Mouse (Mus musculus): Measurements from ENCODE around the gene Arl15.

Arl15 gene

DNA sequence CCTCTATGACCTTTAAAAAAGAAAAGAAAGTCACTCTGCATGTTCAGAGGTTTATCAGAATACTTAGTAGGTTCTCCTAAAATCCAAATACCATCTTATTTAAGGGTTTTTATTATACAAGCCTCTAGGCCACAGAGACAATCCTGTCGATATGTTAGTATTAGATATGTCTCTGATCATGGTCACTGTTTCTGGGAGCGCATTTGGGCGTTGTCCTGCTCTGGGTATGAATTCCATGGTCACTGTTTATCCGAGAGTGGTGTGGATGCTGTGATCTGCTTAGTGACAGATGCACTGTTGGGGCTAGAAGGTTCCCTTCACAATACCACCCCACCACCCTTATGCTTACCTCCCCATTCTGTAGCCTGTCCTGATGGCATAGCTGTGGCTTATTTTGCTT lies 320.8 kb downstream of the Arl15 start:
- no peak for DNase-seq

GRCm38 (mm10) chr13:114118104-114118830 lies 324.0 kb downstream of the Arl15 start:
- no peak for DNase-seq

DNA sequence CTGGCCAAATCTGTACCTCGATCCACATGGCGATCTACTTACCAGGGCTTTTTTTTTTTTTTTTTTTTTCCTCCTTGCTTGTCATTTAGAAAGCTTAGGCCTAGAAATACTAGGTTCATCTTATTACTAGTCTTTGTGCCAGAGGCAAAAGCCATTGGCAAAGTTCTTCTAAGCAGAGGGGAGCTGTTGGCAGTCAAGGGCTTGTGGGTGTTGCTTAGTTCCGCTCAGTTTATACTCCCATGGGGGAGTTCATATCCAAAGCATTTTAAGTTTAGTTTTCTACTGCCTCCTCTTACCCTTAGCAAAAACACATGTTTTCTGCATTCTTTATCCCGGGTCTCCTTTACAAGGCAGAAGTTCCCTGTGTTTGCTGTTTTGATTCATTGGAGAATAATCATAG lies 325.5 kb downstream of the Arl15 start:
- DNase-seq: no peak

DNA sequence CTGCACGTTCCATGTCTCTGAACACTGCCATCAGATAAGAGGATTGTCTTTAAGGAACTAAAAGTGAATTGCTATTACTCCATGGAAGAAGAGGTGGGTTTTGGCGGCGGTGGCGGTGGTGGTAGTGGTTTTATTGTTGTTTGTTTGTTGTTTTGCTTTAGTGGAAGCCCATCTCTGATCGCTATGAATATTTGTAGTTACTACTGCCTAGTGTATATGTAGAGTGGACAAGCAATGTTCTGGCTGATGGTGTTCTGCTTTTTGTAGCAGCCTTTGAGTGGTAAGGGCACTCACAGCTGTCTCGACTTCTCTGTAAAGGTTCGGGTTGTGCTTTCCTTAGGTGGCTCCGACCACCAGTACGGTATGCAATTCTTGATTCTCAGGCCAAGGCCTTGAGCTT lies 327.3 kb downstream of the Arl15 start:
- no peak for DNase-seq

GRCm38 (mm10) chr13:114123391-114123790 lies 329.1 kb downstream of the Arl15 start:
- no peak for DNase-seq

GRCm38 (mm10) chr13:114124385-114124784 lies 330.1 kb downstream of the Arl15 start:
- DNase-seq: no peak

DNA sequence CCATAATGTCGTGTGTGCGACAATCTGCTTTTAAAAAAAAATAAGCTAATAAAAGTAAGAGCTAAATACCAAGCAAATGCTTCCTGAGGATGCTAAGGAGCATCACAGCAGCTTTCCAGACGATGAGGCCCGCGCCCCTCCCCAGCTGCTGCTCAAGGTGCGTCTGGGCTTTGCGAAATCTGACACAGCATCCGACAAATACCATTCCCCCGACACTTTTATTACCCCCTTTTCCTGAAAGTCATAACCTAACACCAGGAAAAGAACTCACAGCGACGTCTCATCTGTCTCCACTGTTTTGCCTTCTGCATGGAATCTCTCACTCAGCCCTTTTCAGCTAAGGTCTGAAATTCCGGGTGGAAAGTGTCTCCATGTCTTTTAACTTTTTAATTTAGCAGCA lies 330.7 kb downstream of the Arl15 start:
- no peak for DNase-seq

- DNase-seq: no peak
These were observed 334.1 kb downstream of the Arl15 start for GRCm38 (mm10) chr13:114128366-114128765.

- DNase-seq: no peak
These were observed 335.7 kb downstream of the Arl15 start for GRCm38 (mm10) chr13:114129986-114130385.

DNA sequence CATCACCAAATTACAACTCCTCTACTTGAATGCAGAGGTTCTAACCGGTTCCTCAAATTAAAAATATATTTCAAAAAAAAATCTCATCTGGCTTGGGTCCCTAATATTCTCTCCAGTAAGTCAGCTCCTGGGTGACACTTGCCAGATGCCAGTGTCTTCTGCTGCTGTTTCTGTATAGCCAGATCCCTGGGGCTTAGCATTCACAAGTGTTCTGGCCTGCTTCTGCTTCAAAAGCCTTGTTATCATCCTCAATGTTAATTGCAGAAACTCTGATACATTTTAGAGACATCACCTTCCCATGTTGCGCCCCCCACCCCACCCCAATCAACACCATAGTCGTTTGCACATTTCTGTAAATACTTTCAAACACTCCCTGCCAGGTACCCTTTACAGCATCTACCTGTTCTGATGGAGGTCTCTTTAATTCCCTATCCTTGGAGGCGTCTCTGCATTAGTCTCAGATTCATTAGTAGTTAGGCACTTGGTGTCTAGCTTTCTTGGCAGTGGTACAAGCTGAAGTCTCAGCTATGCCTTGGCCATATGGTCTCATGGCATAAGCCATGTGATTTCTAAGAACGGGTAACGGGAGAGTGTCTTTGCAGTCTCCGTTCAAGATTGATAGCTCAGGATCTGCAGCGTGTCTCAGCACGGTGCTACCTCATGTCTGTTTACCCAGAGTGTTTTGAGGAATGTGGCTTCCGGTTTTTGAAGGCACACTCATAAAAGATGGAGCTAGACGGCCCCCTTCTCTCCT lies 336.4 kb downstream of the Arl15 start:
- DNase-seq: no peak

- DNase-seq: no peak
These were observed 344.6 kb downstream of the Arl15 start for GRCm38 (mm10) chr13:114138921-114139320.

DNA sequence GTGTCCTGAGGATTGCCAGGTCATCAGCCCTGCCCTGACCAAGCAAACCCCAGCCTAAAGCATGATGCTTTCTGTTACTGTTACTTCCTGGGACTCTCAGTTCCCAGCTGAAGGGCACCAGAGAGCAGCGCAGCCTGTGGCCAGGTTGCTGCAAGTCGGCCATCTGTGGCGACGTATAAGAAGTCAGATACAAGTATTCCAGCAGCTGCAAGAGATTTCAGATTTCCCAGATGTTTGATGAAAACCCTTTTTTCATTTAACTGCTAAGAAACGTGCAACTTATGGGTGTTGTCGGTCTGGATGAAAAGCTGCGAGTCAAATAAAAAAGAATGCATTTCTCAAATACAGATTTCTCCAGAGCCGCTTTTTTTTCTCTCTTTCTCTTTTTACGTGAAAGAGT lies 345.3 kb downstream of the Arl15 start:
- no peak for DNase-seq

GRCm38 (mm10) chr13:114142826-114143225 lies 348.5 kb downstream of the Arl15 start:
- DNase-seq: no peak

DNA sequence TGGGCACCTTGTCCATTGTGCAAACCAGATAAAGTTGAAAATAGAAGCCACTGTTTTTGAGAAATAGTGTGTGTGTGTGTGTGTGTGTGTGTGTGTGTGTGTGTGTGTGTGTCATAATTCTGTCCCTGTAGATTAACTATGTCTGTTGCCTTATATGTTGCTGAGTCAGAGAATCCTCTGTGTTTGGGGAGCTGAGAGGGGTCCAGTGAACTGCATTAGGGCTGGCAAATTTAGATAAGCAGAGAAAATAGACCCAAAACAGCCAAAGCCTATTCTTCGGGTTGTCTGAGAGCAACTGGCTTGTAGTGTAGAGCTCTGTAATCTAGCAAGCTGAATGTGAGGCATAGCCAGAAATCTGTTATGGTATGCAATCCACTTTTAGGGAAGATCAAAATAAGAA lies 348.9 kb downstream of the Arl15 start:
- DNase-seq: no peak

DNA sequence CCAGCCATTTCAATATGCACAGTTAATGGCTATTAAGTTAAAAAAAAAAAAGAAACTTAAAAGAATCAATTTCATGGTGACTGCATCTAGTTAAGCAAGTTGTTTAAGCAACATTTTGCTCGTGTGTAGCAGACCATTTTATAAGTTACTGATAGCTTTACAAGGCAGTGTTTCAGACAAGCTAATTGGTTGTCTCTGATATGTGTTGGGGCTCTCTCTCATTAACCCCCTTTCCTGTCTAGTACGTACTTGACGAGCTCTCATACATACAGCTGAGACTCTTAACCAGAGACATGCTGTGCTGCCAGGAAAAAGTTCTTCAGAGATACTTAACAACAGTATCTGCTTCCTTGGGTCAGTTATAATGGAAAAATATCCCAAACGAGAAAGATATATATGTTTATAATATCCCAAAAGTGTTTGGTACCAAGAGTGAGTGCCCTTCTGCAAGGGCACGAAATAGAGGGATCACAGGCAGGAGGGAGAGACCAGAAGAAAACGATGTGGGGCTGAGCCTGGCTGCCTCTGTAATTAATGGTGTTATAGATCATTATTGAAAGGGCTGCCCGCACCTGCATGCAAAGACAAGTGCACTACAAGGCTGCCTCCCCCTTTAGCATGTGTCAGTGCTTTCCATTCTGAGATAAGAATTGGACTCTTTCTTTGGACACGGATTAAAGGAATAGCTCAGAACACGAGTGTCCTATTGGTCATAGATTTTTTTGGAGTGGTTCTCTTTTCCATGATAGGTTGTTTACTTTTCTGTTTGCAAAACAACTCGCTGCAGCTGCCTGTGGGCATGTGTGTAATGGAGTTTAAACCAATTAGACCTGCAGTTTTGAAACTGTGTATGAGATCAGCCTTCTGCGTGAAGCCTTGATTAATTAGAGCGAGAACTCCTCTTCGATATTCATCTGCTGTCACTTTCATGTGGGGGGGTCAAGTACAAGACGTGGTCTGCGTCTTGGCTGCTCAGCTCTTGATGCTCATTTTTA lies 350.0 kb downstream of the Arl15 start:
- DNase-seq: no peak

- no peak for DNase-seq
These were observed 350.9 kb downstream of the Arl15 start for GRCm38 (mm10) chr13:114145249-114145648.

- no peak for DNase-seq
These were observed 356.8 kb downstream of the Arl15 start for GRCm38 (mm10) chr13:114150856-114151697.

- DNase-seq: no peak
These were observed 357.4 kb downstream of the Arl15 start for GRCm38 (mm10) chr13:114151698-114152069.

GRCm38 (mm10) chr13:114156689-114157088 lies 362.4 kb downstream of the Arl15 start:
- no peak for DNase-seq

DNA sequence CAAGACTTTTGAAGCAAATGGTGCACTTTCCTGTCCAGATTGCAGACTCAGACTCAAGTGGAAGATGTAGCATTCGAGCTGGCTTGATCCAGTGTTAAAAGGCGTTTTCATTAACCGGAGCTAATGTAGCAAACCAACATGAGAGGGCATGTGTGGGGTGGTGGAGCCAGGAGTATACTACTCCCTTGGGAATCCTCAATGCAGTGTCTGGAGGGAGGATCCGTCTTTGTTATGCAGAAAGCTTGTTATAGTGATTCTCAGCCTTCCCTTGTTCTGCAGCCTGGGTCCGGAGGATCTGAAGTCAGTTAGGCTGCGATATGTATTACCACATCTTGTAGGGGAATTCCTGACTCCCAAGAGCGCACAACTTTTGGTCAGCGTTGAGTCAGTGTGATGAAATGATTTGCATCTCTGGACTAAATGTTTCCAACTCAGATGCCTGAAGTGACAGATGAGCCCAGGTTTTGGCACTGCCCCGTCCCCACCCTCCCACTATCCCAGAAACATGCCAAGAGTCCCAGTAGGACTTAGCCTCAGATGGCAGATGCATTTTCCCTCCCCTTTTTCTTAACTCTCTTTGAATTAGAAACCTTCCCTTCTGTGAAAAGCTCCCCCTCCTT lies 363.9 kb downstream of the Arl15 start:
- DNase-seq: no peak

DNA sequence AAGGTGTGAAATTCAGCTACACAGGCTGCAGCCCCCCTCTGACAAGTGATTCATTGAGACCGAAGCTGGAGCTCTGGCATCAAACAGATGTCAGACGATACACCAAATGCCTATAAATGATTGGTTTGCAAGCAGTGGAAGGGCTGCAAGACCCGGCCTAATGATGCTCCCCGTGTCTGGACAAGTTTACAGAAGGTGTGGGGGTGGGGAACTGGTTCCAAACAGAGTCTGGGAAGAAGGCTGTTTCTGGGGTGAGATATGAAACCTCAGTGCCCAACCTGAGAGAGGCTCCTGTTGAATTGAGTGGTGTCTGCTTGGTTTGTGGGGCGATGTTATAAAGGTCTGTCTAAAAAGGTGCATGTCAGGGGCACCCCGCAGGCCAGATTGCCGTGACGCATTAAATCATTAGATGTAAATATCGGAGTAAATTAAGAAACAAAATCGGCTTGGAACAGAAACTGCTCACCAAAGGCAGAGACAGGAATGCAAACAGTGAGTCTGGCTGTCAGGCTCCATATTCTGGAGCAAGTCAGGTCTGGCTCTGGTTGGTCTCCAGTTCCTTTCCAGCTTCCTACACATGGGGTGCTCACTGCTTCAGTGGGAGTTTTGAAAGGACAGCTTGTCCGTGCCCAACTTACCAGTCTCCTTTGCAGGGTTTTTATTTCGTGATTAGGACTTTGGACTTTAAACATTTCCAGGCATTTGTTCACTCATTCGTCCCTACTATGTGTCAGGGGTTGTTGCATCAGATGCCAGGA lies 365.5 kb downstream of the Arl15 start:
- DNase-seq: no peak

Data from kidney, adult 18-20 months (tissue).